ENCODE assay signal across 8 mouse cellular contexts in the genomic region with DNA sequence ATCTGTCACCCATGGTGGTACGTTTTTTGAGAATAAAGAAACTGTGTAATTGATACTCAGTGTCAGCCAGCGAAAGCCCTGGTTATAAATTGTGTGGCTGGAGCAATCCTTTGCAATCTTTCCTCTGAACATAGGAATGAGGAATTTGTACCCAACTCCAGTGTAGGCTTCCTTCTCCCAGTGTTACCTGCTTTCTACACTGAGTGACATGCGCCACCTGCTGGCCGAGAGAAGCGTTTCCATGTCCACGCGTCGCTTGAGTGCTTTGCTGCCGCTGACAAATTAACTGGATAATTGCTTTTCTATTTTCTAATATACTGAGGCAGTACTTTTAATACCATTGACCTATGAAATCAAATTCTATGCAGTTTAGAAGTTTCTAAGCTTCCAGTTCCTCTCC.
DNase-seq lines count a peak whose midpoint lies in the region; ATAC-seq and TF ChIP-seq lines count a peak whose summit lies in the region.

No protein-coding gene starts in this region.

- no peaks in the 10 kb centered on the region for H3K27me3 ChIP-seq in kidney, embryonic 14.5 days (ENCODE audit: control insufficient read depth, insufficient read depth, low read length)
- no peaks in the 10 kb centered on the region for H3K27me3 ChIP-seq in limb, embryonic 14.5 days (ENCODE audit: control insufficient read depth, insufficient read depth, low read length)
- H3K27me3 ChIP-seq in neural tube, embryonic 11.5 days (ENCODE audit: control insufficient read depth, insufficient read depth, low read length) = no peaks in the 10 kb centered on the region

- TF ChIP-seq POLR2A in limb, embryonic 14.5 days (IDR thresholded peaks at IDR 0.05; ENCODE audit: borderline replicate concordance, extremely low read depth, insufficient read depth, insufficient read length) = no peak

- WGBS in kidney, embryonic 14.5 days = 9% methylated on average over 9 of the region's 9 CpGs
- 13% methylated on average over 9 of the region's 9 CpGs for WGBS in limb, embryonic 14.5 days
- 17% methylated on average over 9 of the region's 9 CpGs for WGBS in neural tube, embryonic 11.5 days

- no peak overlapping the region for H3K4me3 ChIP-seq in kidney, embryonic 14.5 days (ENCODE audit: low read length)
- H3K4me3 ChIP-seq in limb, embryonic 14.5 days (replicated peaks; ENCODE audit: low read length) = no peak overlapping the region
- no peak overlapping the region for H3K4me3 ChIP-seq in neural tube, embryonic 11.5 days (ENCODE audit: low read depth, low read length)

- no peaks in the 10 kb centered on the region for H3K4me1 ChIP-seq in kidney, embryonic 14.5 days (ENCODE audit: control insufficient read depth, insufficient read depth, low read length)
- H3K4me1 ChIP-seq in limb, embryonic 14.5 days (ENCODE audit: control insufficient read depth, insufficient read depth, low read length) = no peaks in the 10 kb centered on the region
- H3K4me1 ChIP-seq in neural tube, embryonic 11.5 days (ENCODE audit: control insufficient read depth, insufficient read depth, low read length) = no peaks in the 10 kb centered on the region

- no peak overlapping the region for H3K9ac ChIP-seq in kidney, embryonic 14.5 days (ENCODE audit: low read depth, low read length)
- no peak overlapping the region for H3K9ac ChIP-seq in limb, embryonic 14.5 days (ENCODE audit: low read depth, low read length, severe bottlenecking)
- H3K9ac ChIP-seq in neural tube, embryonic 11.5 days (ENCODE audit: low read length) = no peak overlapping the region

- H3K9me3 ChIP-seq in kidney, embryonic 14.5 days (ENCODE audit: control insufficient read depth, low read length) = no peaks in the 10 kb centered on the region
- no peaks in the 10 kb centered on the region for H3K9me3 ChIP-seq in limb, embryonic 14.5 days (ENCODE audit: control insufficient read depth, low read length)
- no peaks in the 10 kb centered on the region for H3K9me3 ChIP-seq in neural tube, embryonic 11.5 days (ENCODE audit: control insufficient read depth, low read length)

- H3K36me3 ChIP-seq in kidney, embryonic 14.5 days (ENCODE audit: control insufficient read depth, insufficient read depth, low read length) = no peaks in the 10 kb centered on the region
- H3K36me3 ChIP-seq in limb, embryonic 14.5 days (ENCODE audit: control insufficient read depth, insufficient read depth, low read length) = no peaks in the 10 kb centered on the region
- H3K36me3 ChIP-seq in neural tube, embryonic 11.5 days (ENCODE audit: control insufficient read depth, insufficient read depth, low read length) = no peaks in the 10 kb centered on the region

- ATAC-seq in kidney, embryonic 14.5 days (ENCODE audit: low FRiP score, low TSS enrichment) = peak; percentile 90; the same call in 1 of the 2 replicates
- ATAC-seq in limb, embryonic 14.5 days (ENCODE audit: low FRiP score, low read depth) = no peak
- peak; percentile 73 for ATAC-seq in neural tube, embryonic 11.5 days (ENCODE audit: insufficient read depth, low FRiP score, low TSS enrichment)

- H3K4me2 ChIP-seq in kidney, embryonic 14.5 days (replicated peaks; ENCODE audit: low read depth, low read length) = no peak overlapping the region
- H3K4me2 ChIP-seq in limb, embryonic 14.5 days (replicated peaks; ENCODE audit: low read depth, low read length, severe bottlenecking) = no peak overlapping the region
- no peak overlapping the region for H3K4me2 ChIP-seq in neural tube, embryonic 11.5 days (ENCODE audit: low read depth)

- DNase-seq in layer of hippocampus, adult 11-12 months (ENCODE audit: low spot score) = peak; percentile 54
- no peak for DNase-seq in layer of hippocampus, adult 9-10 months (ENCODE audit: low spot score)
- DNase-seq in cerebellum, postnatal 10 days = peak; percentile 90 to 91
- peak; percentile 71 to 79 for DNase-seq in frontal cortex, postnatal 36 days (ENCODE audit: low spot score in 2 of 2)
- DNase-seq in limb, embryonic 14.5 days (ENCODE audit: low spot score) = peak; percentile 48
- DNase-seq in neural tube, embryonic 11.5 days (ENCODE audit: low spot score) = peak; percentile 81
- DNase-seq in telencephalon, adult 2 months (ENCODE audit: low read depth, low spot score) = peak; percentile 45

- H3K27ac ChIP-seq in kidney, embryonic 14.5 days (ENCODE audit: low read depth, low read length) = no peak overlapping the region
- H3K27ac ChIP-seq in limb, embryonic 14.5 days (replicated peaks; ENCODE audit: low read depth, low read length) = no peak overlapping the region
- no peak overlapping the region for H3K27ac ChIP-seq in neural tube, embryonic 11.5 days (ENCODE audit: low read depth, low read length)
